Mouse (Mus musculus) 416B (cell line): ENCODE measurements around the gene Inpp5a.

Experiments
- DNase-seq: peaks from one replicate; pipeline ENCODE4 v3.0.0; 2011; ENCODE audit warnings: low read depth

Inpp5a gene

DNA sequence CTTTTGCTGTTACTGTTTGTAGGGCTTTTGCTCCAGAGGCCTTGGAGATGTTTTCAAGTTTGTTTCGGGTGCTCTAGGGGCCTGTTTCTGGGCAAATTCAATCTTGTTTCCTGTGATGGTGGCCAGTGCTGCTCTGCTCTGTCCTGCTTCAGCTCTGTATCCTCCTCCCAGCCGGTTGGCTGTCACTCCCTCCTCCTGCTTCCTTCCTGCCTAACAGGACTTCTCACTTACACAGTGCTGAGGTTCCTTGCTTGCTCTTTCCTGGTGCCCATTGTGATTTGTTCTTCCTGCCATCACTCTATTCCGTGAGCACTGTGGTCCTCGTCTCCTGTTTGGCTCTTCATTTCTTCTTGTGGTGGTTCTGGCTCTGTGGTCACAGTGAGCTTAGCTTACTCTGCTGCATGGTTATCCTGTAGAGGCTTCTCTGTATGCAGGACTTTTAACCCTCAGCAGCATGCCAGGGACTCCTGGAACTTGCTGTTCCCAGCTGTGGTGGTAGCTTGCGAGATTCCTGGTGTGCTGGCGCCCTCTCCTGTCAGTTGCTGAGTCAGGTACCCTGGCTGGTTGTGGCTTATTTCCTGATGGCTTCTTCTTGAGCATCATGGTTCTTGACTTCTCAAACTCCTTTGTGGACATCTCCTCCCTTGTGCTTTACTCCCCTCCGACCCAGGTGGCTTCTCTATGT lies 84.1 kb downstream of the Inpp5a start:
- DNase-seq = peak; percentile 81

DNA sequence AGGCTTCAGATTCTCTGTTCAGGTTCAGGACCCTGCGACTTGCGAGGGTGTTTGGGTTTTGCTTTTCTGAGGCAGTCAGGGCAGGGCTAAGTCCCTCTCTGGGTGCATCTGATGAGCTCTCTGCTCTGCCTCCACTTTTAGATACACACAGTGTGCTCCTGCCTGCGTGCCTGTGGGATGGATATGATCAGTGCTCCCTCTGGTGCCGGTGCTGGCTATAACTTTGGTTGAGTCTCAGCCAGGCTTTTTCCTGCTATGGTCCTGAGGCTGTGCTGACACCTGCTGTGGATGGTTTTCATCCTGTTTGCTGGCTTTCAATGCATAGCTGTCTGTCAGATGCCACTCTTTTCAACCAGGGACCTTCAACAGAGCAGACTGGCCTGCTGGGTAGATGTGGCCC lies 87.0 kb downstream of the Inpp5a start:
- DNase-seq = no peak

DNA sequence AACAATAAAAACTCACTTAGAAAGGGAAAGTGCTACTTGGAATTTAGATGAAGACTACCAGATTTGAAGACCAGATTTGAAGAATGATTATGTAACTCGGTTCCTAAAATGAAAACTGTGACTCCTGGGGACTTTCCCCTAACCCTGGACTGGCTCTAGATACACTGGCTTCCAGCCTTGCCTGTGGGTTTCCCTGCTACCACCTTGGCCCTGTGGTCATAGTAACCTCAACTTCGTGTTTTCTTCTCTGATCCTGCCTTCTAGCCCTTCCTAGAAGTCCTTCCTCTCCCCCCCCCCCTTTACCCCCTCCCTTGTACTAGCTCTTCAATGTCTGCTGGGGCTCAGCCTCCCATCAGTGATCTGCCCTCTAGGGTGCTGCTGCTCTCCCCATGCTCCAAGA lies 87.8 kb downstream of the Inpp5a start:
- DNase-seq = peak; percentile 22

DNA sequence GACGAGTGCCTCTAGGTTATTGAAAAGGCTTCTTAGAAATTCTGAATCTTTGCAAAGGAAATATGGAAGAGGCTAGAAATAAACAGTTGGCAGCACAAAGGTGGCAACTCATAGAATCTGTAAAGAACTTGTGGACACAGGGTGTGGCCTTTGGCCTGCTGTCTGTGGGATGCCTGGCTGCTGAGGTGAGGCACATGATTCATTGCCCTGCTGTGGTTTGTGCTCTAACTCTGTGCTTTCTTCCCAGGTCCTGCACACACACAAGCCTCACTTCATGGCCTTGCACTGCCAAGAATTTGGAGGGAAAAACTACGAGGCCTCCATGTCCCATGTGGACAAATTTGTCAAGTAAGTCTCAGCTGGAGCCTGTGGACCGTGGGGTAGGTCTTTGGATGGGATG lies 88.8 kb downstream of the Inpp5a start:
- no peak for DNase-seq

DNA sequence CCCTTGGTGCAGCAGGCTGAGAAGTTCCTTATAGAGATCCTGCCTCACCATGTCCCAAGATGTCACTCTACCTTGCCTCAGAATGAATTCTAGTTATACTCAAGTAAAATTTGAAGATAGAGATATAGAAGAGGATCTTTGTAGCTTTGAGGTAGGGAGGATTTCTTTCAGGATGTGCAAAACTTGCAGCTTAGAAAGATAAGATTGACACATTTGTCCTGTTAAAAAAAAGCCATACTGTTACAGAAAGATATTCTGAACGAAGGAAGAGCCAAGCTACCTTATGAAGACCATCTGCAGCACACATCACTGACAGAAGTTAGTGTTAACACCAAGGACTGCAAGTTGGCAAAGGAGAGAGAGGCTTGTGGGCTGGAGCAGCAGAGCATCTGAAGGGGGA lies 90.2 kb downstream of the Inpp5a start:
- DNase-seq = no peak

DNA sequence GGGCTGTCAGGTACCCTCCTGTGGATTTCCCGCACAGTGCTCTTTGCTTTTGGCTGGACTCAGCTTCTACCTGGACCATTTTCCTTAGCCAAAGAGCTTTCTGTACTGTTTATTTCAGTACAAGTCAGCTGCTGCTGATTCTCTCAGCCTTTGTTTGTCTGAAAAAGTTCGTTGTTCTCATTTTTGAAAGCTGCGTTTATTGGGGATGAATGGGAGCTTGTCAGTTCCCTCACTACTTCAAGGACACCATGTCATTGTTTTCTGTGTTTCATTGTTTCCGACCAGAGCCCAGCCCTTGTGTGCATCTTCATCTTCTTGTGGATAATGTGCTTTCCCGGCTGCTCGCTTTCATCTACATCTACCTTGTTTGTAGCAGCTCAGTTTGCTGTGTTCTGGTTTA lies 90.7 kb downstream of the Inpp5a start:
- DNase-seq = no peak

DNA sequence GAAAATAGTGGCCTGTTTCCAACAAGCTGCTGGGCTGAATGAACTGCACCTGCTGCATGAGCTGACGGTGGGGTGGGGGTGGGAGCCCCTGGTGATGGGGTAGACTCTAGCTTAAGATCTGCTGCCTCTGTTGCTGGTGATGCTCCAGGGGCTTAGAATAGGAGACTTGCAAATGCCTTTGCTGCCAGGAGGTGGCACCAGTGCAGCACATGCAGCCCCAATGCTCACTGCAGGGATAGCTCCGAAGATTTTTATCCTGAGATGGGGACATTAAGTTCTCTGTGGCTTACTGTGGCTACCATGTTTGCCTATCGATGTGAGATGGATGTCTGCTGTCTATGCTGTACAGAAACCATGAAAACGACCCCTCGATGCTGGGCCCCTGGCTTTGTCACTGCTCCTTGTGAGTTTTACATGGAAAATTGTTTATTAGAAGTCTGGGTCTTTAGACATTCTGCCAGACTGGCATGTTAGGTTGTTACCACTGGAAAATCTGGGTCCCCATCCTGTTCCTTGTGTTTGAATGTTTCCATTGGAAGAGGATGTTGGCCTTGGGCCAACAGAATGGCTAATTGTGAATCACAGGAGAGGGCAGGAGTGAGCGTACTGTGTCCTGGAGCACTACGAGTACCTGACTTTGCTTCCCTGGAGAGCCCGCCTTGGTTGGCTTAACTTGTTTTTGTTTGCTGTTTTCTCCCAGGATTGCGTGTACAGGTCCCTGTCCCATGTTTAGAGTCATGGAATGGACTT lies 95.5 kb downstream of the Inpp5a start:
- DNase-seq = peak; percentile 54

DNA sequence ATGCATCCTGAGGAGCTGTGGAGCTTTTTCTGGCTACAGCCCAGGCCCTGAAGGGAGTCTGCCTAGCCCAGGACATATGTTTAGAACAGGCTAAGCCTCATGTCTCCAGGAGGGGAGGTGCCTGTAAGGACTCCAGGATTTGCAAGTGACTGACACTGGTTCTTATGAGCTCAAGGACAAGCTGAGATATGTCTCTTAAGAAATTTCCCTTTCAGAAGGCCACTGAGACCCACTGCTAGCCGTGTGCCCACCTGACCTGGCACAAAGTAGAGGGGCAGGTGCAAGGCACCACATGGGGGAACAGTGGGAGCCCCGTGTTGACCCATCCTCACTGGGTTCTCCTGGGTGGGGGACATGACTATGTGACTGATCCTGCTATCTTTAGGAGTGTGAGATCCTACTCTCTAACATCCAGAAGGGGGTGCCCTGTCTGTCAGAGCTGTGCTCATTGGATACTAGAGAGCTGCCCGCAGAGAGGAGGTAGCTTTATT lies 100.9 kb downstream of the Inpp5a start:
- no peak for DNase-seq

DNA sequence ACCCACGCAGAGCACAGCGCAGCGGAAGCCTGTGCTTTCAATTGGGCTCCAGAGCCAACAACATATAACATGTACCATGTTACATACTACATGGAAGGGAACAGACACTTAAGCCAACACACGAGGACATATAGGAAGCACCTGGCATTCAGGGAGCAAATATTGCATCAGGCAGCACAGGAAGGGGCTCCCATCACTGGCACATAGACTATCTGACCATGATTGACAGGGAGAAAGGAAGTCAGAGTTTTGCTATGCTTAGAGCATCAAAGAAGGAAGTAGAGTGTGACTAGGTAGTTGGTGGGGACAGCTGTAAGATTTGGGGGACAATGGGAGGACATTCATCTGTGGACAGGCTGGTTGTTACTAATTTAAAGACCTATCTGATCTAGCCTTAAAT lies 103.4 kb downstream of the Inpp5a start:
- peak; percentile 44 for DNase-seq

DNA sequence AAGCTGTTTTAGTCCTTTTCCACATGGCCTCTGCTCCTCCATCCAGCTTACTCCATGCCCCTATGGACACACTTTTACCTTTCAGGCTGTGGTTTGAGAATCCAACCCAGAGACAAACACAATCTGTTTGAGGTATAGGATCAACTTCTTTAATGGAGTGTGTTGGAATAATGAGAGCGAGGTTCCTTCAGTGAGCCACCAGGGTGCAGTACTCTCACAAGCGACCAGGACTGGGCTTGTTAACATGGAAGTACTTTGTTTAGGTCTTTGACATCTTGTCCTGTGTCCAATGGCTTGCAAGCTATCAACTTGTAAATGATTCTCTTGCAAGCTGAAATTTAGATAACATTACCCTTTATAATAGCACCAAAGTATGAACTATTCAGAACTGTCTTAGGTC lies 104.0 kb downstream of the Inpp5a start:
- DNase-seq = peak; percentile 49

DNA sequence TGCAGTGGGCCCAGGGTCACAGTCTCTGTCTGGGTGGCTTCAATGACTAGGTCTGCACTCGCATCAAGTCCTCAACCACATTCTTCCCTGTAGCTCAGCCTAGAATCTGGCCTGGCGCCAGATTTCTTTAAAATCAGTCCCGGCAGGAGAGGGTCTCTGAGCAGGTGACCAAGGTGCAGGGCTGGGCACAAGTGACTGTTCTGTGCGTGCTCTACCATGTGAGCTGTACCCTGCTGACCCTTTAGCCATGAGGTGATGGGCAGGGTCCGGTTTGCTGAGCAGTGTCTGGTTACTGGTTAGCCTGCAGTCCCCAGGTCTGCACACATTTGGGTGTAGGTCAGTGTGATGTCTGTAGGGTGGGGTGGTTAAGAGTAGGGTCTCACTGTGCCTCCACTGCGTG lies 106.9 kb downstream of the Inpp5a start:
- no peak for DNase-seq

DNA sequence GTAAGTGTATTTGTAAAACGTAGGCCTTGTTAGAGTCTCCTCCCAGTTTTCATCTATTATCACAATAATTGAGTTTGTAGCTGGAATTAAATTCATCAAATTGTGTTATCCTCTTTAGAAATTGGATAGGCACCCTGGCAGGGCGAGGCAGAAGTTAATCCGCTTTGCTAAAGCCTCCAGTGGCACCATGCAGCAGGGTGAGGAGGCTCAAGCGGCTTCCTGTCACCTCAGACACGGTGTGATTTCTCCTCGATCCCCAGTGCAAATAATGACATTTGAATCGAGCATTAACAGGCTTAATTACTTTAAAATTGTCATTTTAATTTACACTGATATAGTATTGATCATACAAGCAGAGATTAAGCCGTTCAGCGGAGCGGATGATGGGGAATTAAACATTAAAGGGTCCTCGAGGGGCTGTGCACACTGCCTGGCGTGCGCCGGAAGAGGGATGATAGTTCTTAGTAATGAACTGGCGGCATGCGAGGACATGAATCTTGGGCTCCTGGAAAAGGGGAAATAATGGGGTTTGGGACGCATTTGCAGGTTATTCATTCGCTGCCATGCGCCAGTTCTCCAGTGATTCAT lies 109.2 kb downstream of the Inpp5a start:
- DNase-seq = no peak

DNA sequence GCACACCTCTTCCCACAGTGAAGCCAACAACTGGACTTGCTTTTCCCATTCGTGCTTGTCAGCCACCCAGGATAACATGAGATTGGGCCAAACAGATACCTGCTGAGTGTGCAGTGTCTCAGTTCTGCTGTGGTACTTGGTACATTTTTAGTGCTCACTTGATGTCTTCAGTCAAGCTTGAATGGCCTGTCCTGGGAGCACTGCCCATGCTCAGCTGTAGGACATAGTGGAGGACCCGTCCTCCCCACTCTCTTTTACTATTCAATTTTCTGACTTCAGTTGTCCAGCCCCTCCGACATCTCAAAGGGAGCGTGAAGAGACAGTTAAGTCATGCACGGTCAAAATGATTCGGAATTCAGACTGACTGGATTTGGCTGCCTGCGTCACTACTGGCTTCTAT lies 115.2 kb downstream of the Inpp5a start:
- DNase-seq = no peak

DNA sequence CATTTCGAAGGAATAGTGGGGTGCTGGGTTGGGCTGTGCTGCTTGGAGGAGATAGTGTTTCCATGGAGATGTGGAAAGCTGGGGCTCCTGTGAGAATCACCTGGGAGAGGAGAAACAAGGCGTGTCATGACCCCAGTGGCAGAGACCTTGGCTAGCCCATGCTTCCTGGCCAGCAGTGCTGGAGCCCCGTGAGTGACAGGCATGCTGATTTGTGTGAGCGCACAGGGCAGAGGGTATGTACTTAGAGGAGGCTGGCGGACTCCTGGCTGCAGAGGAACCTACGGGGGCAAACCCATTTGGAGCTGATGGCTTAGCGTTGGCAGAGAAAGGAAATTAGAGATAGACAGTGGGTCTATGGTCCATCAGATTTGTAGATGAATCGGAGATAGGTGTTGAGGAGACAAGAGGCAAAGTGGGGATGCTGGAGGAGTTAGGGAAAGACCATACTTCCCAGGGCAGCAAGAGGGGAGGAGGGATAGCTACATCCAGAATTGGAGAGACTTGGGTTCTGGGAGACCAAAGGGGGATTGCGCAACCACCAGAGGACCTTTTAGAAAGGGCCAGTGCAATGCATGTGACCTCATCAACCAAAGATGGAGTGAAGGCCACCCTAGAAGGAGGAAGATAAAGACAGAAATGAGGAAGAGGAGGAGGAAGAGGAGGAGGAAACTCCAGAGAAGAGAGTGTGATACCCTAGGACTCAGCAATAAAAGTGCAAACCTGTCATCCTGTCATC lies 117.9 kb downstream of the Inpp5a start:
- peak; percentile 45 for DNase-seq

DNA sequence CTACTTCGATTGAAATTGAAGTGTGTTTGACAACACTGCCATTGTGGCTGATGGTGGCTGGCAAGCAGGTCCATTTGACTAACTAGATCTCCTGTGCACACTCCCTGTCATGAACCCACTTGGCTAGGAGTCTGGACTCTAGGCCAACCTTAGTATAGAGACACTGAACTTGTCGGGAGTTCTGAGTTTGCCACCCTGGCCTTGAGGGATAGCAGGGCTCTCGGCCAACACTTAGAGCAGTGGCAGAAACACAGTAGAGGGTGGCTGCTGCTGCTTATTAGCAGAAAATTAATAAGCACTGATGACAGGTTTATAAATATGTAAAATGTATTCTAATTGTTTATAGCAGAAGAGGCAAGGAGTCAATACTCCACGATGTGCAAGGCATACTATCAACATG lies 120.0 kb downstream of the Inpp5a start:
- no peak for DNase-seq

DNA sequence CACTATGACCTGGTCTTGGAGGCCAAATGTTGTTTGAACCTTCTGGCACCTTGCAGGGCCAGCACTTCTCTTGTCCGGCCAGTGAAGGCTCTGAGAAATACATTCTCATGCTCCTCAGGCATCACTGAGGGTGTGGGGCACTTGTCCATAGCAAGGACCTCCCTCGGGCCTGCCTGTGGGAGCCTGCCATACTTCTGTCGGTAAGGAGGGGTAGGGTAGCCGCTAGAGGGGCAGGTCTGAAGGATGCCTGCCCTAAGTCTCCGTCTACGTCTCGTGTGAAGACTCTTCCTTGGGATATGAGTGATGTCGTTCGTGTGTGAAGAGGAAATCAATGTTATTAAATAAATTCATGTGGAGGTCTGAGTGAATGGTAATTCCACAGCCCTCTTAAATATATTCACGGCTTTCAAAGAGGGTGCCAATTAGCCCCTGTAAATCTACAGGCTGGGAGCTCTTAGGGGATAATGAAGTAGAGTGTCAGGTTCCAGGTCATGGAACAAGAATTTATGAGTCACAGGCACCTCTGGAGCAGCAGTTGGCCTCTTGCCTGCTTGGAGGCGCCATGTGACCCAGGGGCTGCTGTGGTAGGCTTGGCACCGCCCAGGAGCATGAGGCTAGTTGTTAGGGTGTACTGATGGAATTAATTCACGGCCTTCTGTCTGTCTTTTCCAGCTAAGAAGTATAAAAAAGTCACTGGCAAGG lies 127.2 kb downstream of the Inpp5a start:
- peak; percentile 42 for DNase-seq

DNA sequence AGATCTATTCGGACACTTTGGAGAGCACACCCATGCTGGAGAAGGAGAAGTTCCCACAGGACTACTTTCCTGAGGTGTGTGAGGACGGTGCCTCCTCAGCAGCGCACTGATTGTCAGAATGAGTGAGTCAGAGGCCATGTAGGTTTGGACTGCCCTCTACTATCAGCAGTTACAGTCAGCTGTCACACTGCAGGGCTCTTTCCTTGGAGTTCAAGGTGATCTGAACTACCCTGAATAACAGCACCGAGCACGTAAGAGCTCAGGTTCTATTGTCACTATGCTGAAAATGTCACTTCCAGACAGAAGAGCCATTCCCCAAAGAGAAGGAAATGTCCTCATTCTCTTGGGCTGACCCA lies 127.7 kb downstream of the Inpp5a start:
- DNase-seq = no peak

DNA sequence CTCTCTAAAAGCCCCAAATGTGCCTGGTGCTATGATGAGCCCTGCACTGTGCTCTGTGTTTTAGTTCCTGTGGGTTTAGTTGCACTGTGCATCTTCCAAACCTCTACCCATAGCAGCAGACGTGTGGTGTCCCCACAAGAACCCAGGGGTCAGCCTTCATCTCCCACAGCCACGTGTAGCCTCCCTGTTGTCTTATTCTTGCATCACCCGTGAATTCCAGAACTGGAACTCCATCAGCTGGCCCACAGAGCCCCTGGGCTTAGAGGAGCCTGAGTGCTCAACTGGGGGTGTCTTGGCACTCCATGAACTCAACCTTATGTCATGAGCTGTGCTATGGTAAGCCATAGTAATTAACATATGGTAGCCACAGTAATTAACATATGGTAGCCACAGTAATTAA lies 129.4 kb downstream of the Inpp5a start:
- no peak for DNase-seq

DNA sequence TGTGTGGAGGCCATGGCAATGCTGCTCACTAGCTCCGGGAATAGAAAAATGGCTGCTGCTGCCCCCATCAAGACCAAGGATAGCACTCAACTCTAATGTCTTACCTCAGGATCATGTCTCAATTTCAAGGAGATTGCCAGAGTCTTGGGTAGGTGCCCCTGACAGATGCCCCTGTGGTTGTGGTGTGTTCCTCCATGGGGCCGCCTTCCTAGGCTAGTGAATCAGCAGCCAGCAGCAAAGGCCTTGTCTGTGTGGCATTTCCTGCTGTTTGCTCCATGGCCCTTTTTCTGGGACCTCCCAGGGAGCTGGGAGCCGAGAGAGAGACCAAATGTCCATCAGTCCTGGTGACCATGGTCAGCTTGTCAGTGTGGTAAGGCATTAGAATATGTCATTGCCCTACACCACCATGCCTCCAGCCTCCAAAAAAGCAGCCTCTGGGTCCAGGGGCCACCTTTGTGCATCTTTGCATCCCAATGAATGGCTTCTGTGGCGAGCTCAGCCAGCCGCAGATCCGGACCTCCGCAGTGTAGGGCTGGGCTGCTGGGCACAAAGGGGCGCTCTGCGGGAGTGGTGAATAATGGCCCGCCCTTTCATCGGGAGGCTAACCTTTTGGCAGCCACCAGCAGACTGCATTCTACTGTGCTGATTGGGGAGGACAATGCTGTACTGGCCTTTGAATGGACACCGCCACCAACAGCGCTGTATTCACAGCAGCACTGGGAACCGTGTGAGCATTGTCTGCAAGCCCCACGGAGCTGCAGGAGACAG lies 139.6 kb downstream of the Inpp5a start:
- no peak for DNase-seq

DNA sequence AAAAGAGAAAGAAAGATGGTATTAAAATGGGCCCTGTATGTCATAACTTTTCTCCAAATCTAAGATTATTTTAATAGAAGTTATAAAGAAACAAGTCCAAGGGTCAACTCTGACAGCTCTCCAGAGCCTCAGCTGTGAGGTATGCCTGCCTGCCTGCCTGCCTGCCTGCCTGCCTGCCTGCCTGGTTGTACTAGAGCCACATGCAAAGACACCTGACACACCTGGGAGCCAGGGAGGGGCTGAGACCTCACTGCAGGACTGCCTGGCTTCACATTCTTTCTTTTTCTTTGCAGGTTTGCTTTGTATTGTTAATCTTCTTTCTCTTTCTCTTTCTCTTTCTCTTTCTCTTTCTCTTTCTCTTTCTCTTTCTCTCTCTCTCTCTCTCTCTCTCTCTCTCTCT lies 140.3 kb downstream of the Inpp5a start:
- no peak for DNase-seq
